Mouse (Mus musculus) heart, adult 2 months (tissue): ENCODE measurements around the gene Map3k5. TPM values are rescaled to one million over a fixed set of nuclear protein-coding genes. Genes with fewer than 3 reads are reported as not detected.

Experiments used
- DNase-seq, 2 experiments: peaks; one replicate each; pipeline ENCODE4 v3.0.0; 2021
- H3K27ac ChIP-seq: fragments of 200-600 bp; 2 replicates; pipeline ENCODE4 v1.8.1; 2022
- H3K27me3 ChIP-seq: fragments of 200-500 bp; 2 replicates; pipeline ENCODE4 v1.6.1; 2012; ENCODE audit warnings: mild to moderate bottlenecking, low read length, inconsistent platforms, mixed read lengths; ENCODE audit not compliant: control insufficient read depth, insufficient read depth
- H3K36me3 ChIP-seq: fragments of 200-500 bp; 2 replicates; pipeline ENCODE4 v1.6.1; 2012; ENCODE audit warnings: low read length, inconsistent platforms; ENCODE audit not compliant: control insufficient read depth, insufficient read depth
- H3K4me1 ChIP-seq: fragments of 200-500 bp; 2 replicates; pipeline ENCODE4 v1.6.1; 2011; ENCODE audit warnings: low read length; ENCODE audit not compliant: control insufficient read depth, insufficient read depth
- H3K4me3 ChIP-seq: fragments of 200-600 bp; 2 replicates; pipeline ENCODE4 v1.8.1; 2022
- H3K79me2 ChIP-seq: fragments of 200-500 bp; replicated peaks from 2 replicates; pipeline ENCODE4 v1.6.1; 2012; ENCODE audit warnings: mild to moderate bottlenecking, inconsistent platforms, low read length, moderate library complexity, mixed read lengths; ENCODE audit not compliant: control insufficient read depth, insufficient read depth
- H3K9ac ChIP-seq: fragments of 200-500 bp; 2 replicates; pipeline ENCODE4 v1.6.1; 2012; ENCODE audit warnings: low read depth, mild to moderate bottlenecking, control low read depth, inconsistent platforms, low read length, mixed read lengths
- CTCF ChIP-seq: fragments of 200-600 bp; IDR thresholded peaks from 2 replicates; pipeline ENCODE4 v1.8.1; 2022; ENCODE audit warnings: antibody characterized with exemption, mild to moderate bottlenecking, moderate library complexity
- EP300 ChIP-seq: fragments of 200-500 bp; IDR thresholded peaks from 2 replicates; pipeline ENCODE4 v1.6.1; 2011; ENCODE audit warnings: low read depth, low read length, control low read depth; ENCODE audit not compliant: insufficient read depth
- POLR2A ChIP-seq: fragments of 200-500 bp; IDR thresholded peaks from 2 replicates; pipeline ENCODE4 v1.6.1; 2011; ENCODE audit warnings: mild to moderate bottlenecking, low read depth, low read length, control low read depth; ENCODE audit not compliant: insufficient read depth
- WGBS: fragments of 180-500 bp; shearing (Covaris S2); methylation state at CpG from one replicate; pipeline ENCODE4 v1.1.7; 2018; 5-methylcytosine and 5-hydroxymethylcytosine counted together
- intact Hi-C: fragments of 180-260 bp; cut with DNase I; formaldehyde crosslinking; loops from one replicate; pipeline ENCODE4 v1.15.1; 2025
- polyA plus RNA-seq: library from polyadenylated mRNA; depleted of rRNA; stranded (reverse); fragments of >200 nt; gene quantifications from 2 replicates; pipeline ENCODE4 v1.2.3, GENCODE M21; 2012
- total RNA-seq, 2 experiments: library from RNA; stranded (reverse); gene quantifications; 2 replicates each; pipeline ENCODE4 v1.2.3; 2021

Map3k5 gene
- total and polyA plus RNA-seq, 3 experiments, result 7.6 to 45.3 (median 42.6) TPM

- TF ChIP-seq CTCF, result no peak
- TF ChIP-seq POLR2A, result no peak
- TF ChIP-seq EP300, result no peak
- H3K27me3 ChIP-seq, result no peaks in the 10 kb centered on the region
- no peak overlapping the region for H3K27ac ChIP-seq
- peaks cover 2% of the 10 kb centered on the region; the same call in 1 of the 2 replicates for H3K79me2 ChIP-seq
- intact Hi-C loops, result no loop called here
- DNase-seq, result no peak
- H3K9ac ChIP-seq, result no peak overlapping the region
- no peaks in the 10 kb centered on the region for H3K4me1 ChIP-seq
- H3K4me3 ChIP-seq, result no peak overlapping the region
- no peaks in the 10 kb centered on the region for H3K36me3 ChIP-seq
- WGBS, result 85% methylated on average over 5 of the region's 5 CpGs
Observed at GRCm38 (mm10) chr10:20164810-20165209, 230.5 kb downstream of the Map3k5 start.

DNA sequence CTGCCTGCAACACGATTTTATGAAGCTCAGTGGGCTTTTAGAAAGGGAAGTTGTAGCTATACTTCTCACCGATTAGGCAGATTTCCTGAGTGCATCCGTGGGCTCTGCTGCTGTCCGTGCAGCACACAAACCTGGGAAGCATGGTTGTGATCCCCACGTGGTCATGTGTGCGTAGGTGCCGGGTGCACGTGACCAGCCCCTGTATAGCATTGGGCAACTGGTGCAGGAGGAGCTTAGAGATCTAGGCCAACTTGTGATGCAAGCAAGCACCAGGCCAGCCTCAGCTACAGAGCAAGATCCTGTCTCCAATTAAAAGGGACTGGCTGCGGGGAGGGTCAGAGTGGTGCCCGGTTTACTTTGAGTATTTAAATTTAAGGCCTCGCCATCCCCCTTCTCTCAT, 232.5 kb downstream of the Map3k5 start:
- 77% methylated on average over 11 of the region's 11 CpGs for WGBS
- TF ChIP-seq EP300 (no peak), POLR2A (no peak)
- H3K36me3 ChIP-seq, result no peaks in the 10 kb centered on the region
- H3K79me2 ChIP-seq, result peaks cover 2% of the 10 kb centered on the region; the same call in 1 of the 2 replicates
- no peak overlapping the region for H3K4me3 ChIP-seq
- no peak overlapping the region for H3K9ac ChIP-seq
- intact Hi-C loops, result no loop called here
- DNase-seq, result no peak
- no peak overlapping the region for H3K27ac ChIP-seq
- no peaks in the 10 kb centered on the region for H3K27me3 ChIP-seq
- peaks cover 1% of the 10 kb centered on the region; the same call in 1 of the 2 replicates for H3K4me1 ChIP-seq

DNA sequence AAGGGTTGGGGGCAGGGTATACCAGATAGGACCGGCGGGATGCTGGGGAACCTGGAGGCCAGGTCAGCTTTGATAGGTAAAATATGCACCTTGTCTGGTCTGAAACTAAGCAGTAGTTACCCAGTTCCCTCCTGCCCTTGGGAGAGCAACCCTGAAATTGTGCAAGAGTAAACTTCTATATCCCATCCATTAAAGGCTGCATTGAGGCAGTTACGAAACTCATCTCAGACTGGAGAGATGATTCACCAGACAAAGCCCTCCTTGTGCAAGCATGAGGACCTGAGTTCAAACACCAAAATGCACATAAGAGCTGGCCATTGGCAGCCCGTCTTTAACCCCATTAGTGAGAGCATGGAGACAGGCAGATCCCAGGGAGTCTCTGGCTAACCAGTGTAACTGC, 233.2 kb downstream of the Map3k5 start:
- Histone ChIP-seq H3K27me3 (no peaks in the 10 kb centered on the region), H3K27ac (no peak overlapping the region), H3K4me1 (peaks cover 1% of the 10 kb centered on the region; the same call in 1 of the 2 replicates), H3K79me2 (peaks cover 2% of the 10 kb centered on the region; the same call in 1 of the 2 replicates), H3K9ac (no peak overlapping the region), H3K4me3 (no peak overlapping the region), H3K36me3 (no peaks in the 10 kb centered on the region)
- intact Hi-C loops, result no loop called here
- no peak for DNase-seq
- 87% methylated on average over 4 of the region's 4 CpGs for WGBS
- TF ChIP-seq POLR2A (no peak), CTCF (no peak)

GRCm38 (mm10) chr10:20169182-20169674, 235.0 kb downstream of the Map3k5 start:
- Histone ChIP-seq H3K4me3 (no peak overlapping the region), H3K4me1 (peaks cover 1% of the 10 kb centered on the region; the same call in 1 of the 2 replicates), H3K27me3 (no peaks in the 10 kb centered on the region), H3K27ac (no peak overlapping the region), H3K36me3 (no peaks in the 10 kb centered on the region), H3K9ac (no peak overlapping the region), H3K79me2 (0 out of 2 replicates have a peak, but pooled peaks cover 2% of the 10 kb centered on the region)
- TF ChIP-seq EP300, result no peak
- no peak for TF ChIP-seq CTCF
- TF ChIP-seq POLR2A, result no peak
- intact Hi-C loops, result no loop called here
- 88% methylated on average over 3 of the region's 3 CpGs for WGBS
- DNase-seq, result no peak

GRCm38 (mm10) chr10:20169927-20170604, 235.8 kb downstream of the Map3k5 start:
- no peak overlapping the region for H3K4me3 ChIP-seq
- 24% methylated on average over 19 of the region's 19 CpGs for WGBS
- DNase-seq, result no peak
- H3K79me2 ChIP-seq, result no peaks in the 10 kb centered on the region
- no peaks in the 10 kb centered on the region for H3K27me3 ChIP-seq
- H3K9ac ChIP-seq, result no peak overlapping the region
- H3K27ac ChIP-seq, result no peak overlapping the region
- TF ChIP-seq EP300, result no peak
- TF ChIP-seq POLR2A, result no peak
- no peak for TF ChIP-seq CTCF
- intact Hi-C loops, result no loop called here
- no peaks in the 10 kb centered on the region for H3K36me3 ChIP-seq
- peaks cover 1% of the 10 kb centered on the region; the same call in 1 of the 2 replicates for H3K4me1 ChIP-seq

GRCm38 (mm10) chr10:20170605-20171088, 236.4 kb downstream of the Map3k5 start:
- Histone ChIP-seq H3K4me1 (peaks cover 1% of the 10 kb centered on the region; the same call in 1 of the 2 replicates), H3K9ac (no peak overlapping the region), H3K79me2 (no peaks in the 10 kb centered on the region), H3K36me3 (no peaks in the 10 kb centered on the region), H3K27me3 (no peaks in the 10 kb centered on the region), H3K4me3 (no peak overlapping the region), H3K27ac (no peak overlapping the region)
- peak; percentile 52 to 58 for DNase-seq
- intact Hi-C loops, result no loop called here
- peak; percentile 79 for TF ChIP-seq CTCF
- no peak for TF ChIP-seq EP300
- no peak for TF ChIP-seq POLR2A
- 59% methylated on average over 11 of the region's 11 CpGs for WGBS
